Mouse (Mus musculus) intestine, embryonic 14.5 days (tissue): ENCODE measurements around the gene Kel. TPM values are rescaled to one million over a fixed set of nuclear protein-coding genes. Genes with fewer than 3 reads are reported as not detected.

Experiments
- ATAC-seq: fragments of 200-750 bp; cut with Nextera tagmentation; replicated peaks from 2 replicates; pipeline ENCODE4 v1.8.0; 2017; ENCODE audit warnings: low read depth, moderate number of reproducible peaks, moderate TSS enrichment, moderate library complexity; ENCODE audit not compliant: low FRiP score, low TSS enrichment
- DNase-seq: peaks from one replicate; pipeline ENCODE4 v3.0.0-alpha.2; 2018; ENCODE audit warnings: low spot score
- H3K27ac ChIP-seq: fragments of 300-500 bp; sonication (generic); 2 replicates; pipeline ENCODE4 v1.5.1; 2014; ENCODE audit warnings: low read depth, mild to moderate bottlenecking, control low read depth
- H3K27me3 ChIP-seq: fragments of 300-500 bp; sonication (generic); replicated peaks from 2 replicates; pipeline ENCODE4 v1.6.1; 2014; ENCODE audit warnings: low read length, control low read depth; ENCODE audit not compliant: control insufficient read depth, insufficient read depth
- H3K36me3 ChIP-seq: fragments of 300-500 bp; sonication (generic); 2 replicates; pipeline ENCODE4 v1.6.1; 2014; ENCODE audit warnings: low read length, control low read depth; ENCODE audit not compliant: control insufficient read depth, insufficient read depth
- H3K4me1 ChIP-seq: fragments of 300-500 bp; sonication (generic); replicated peaks from 2 replicates; pipeline ENCODE4 v1.6.1; 2014; ENCODE audit warnings: low read length, control low read depth, mixed read lengths; ENCODE audit not compliant: control insufficient read depth, insufficient read depth
- H3K4me2 ChIP-seq: fragments of 300-500 bp; sonication (generic); 2 replicates; pipeline ENCODE4 v1.6.1; 2014; ENCODE audit warnings: low read length
- H3K4me3 ChIP-seq: fragments of 300-500 bp; sonication (generic); 2 replicates; pipeline ENCODE4 v1.5.1; 2014; ENCODE audit warnings: low read depth, low read length, control low read depth, mixed read lengths
- H3K9ac ChIP-seq: fragments of 300-500 bp; sonication (generic); 2 replicates; pipeline ENCODE4 v1.6.1; 2014; ENCODE audit warnings: mild to moderate bottlenecking, low read length
- H3K9me3 ChIP-seq: fragments of 300-500 bp; sonication (generic); 2 replicates; pipeline ENCODE4 v1.6.1; 2016; ENCODE audit warnings: low read length, control low read depth; ENCODE audit not compliant: control insufficient read depth
- WGBS: fragments of 180-500 bp; shearing (Covaris S2); extraction: QIAGEN DNeasy Blood & Tissue Kit; methylation state at CpG from one replicate; pipeline ENCODE4 v1.1.7; 2014; 5-methylcytosine and 5-hydroxymethylcytosine counted together
- polyA plus RNA-seq: library from polyadenylated mRNA; unstranded; fragments of >200 nt; fragmentation: Nextera tagmentation; extraction: Ambion mirVana; gene quantifications from 2 replicates; pipeline ENCODE4 v1.2.1, GENCODE M21; 2014

Gene Kel
- polyA plus RNA-seq, 1 experiment from 2014 or later, result 0.64 TPM

- DNase-seq, result no peak
- no peak overlapping the region for H3K4me2 ChIP-seq
- no peak for ATAC-seq
These were observed 1.2 kb downstream of the Kel start for GRCm38 (mm10) chr6:41702928-41703327.

GRCm38 (mm10) chr6:41701245-41701644 lies 2.9 kb downstream of the Kel start:
- Histone ChIP-seq H3K4me3 (no peak overlapping the region), H3K4me1 (no peaks in the 10 kb centered on the region), H3K9ac (no peak overlapping the region), H3K9me3 (no peaks in the 10 kb centered on the region), H3K27ac (no peak overlapping the region), H3K4me2 (no peak overlapping the region), H3K27me3 (no peaks in the 10 kb centered on the region), H3K36me3 (no peaks in the 10 kb centered on the region)
- 73% methylated on average over 1 of the region's 1 CpGs for whole genome bisulfite sequencing
- no peak for DNase-seq
- ATAC-seq, result no peak

More at GRCm38 (mm10) chr6:41702928-41703327, 1.2 kb downstream of the Kel start:
- H3K4me1 ChIP-seq, result no peaks in the 10 kb centered on the region
- no peaks in the 10 kb centered on the region for H3K36me3 ChIP-seq
- H3K27me3 ChIP-seq, result no peaks in the 10 kb centered on the region
- no peak overlapping the region for H3K27ac ChIP-seq
- no peak overlapping the region for H3K4me3 ChIP-seq
- H3K9me3 ChIP-seq, result no peaks in the 10 kb centered on the region
- 69% methylated on average over 2 of the region's 2 CpGs for WGBS
- no peak overlapping the region for H3K9ac ChIP-seq

GRCm38 (mm10) chr6:41694407-41694806 lies 9.7 kb downstream of the Kel start:
- 94% methylated on average over 1 of the region's 1 CpGs for WGBS
- no peaks in the 10 kb centered on the region for H3K9me3 ChIP-seq
- no peak overlapping the region for H3K9ac ChIP-seq
- H3K27me3 ChIP-seq, result no peaks in the 10 kb centered on the region
- H3K4me3 ChIP-seq, result no peak overlapping the region
- ATAC-seq (no peak), DNase-seq (no peak)
- H3K4me2 ChIP-seq, result no peak overlapping the region
- H3K4me1 ChIP-seq, result no peaks in the 10 kb centered on the region
- H3K36me3 ChIP-seq, result no peaks in the 10 kb centered on the region
- no peak overlapping the region for H3K27ac ChIP-seq

GRCm38 (mm10) chr6:41692200-41692599 lies 11.9 kb downstream of the Kel start:
- Histone ChIP-seq H3K27ac (no peak overlapping the region), H3K4me1 (no peaks in the 10 kb centered on the region), H3K4me2 (no peak overlapping the region), H3K9me3 (no peaks in the 10 kb centered on the region), H3K36me3 (no peaks in the 10 kb centered on the region), H3K9ac (no peak overlapping the region), H3K27me3 (no peaks in the 10 kb centered on the region), H3K4me3 (no peak overlapping the region)
- ATAC-seq (no peak), DNase-seq (no peak)

- no peak overlapping the region for H3K9ac ChIP-seq
- DNase-seq, result no peak
- no peaks in the 10 kb centered on the region for H3K4me1 ChIP-seq
- H3K27ac ChIP-seq, result no peak overlapping the region
- H3K27me3 ChIP-seq, result no peaks in the 10 kb centered on the region
- no peaks in the 10 kb centered on the region for H3K36me3 ChIP-seq
- ATAC-seq, result no peak
- 81% methylated on average over 3 of the region's 3 CpGs for WGBS
- H3K4me2 ChIP-seq, result no peak overlapping the region
- no peaks in the 10 kb centered on the region for H3K9me3 ChIP-seq
- H3K4me3 ChIP-seq, result no peak overlapping the region
These were observed 18.5 kb downstream of the Kel start for GRCm38 (mm10) chr6:41685596-41685995.

- Histone ChIP-seq H3K4me1 (no peaks in the 10 kb centered on the region), H3K27ac (no peak overlapping the region), H3K27me3 (no peaks in the 10 kb centered on the region), H3K9me3 (no peaks in the 10 kb centered on the region), H3K4me2 (no peak overlapping the region), H3K4me3 (no peak overlapping the region), H3K9ac (no peak overlapping the region), H3K36me3 (no peaks in the 10 kb centered on the region)
- ATAC-seq, result no peak
- WGBS, result 82% methylated on average over 5 of the region's 5 CpGs
- DNase-seq, result no peak
These were observed 19.2 kb downstream of the Kel start for GRCm38 (mm10) chr6:41684911-41685310.

- no peak for ATAC-seq
- no peak within 1 kb of the TSS for H3K4me3 ChIP-seq
- H3K9me3 ChIP-seq, result no peaks in the 10 kb centered on the region
- no peak within 1 kb of the TSS for H3K9ac ChIP-seq
- H3K27ac ChIP-seq, result no peak within 1 kb of the TSS
- no peaks in the 10 kb centered on the region for H3K4me1 ChIP-seq
- 87% methylated on average over 2 of the region's 2 CpGs for WGBS
- no peaks in the 10 kb centered on the region for H3K27me3 ChIP-seq
- no peak for DNase-seq
- no peak within 1 kb of the TSS for H3K4me2 ChIP-seq
- no peaks in the 10 kb centered on the region for H3K36me3 ChIP-seq
These were observed 20.0 kb downstream of the Kel start, which contains the start of gene Llcfc1 for GRCm38 (mm10) chr6:41684131-41684530. Gene Llcfc1, plus strand, starts transcription at chr6:41684431.

GRCm38 (mm10) chr6:41681656-41682055 lies 22.5 kb downstream of the Kel start:
- Histone ChIP-seq H3K4me2 (no peak overlapping the region), H3K36me3 (no peaks in the 10 kb centered on the region), H3K9me3 (no peaks in the 10 kb centered on the region), H3K4me3 (no peak overlapping the region), H3K27ac (no peak overlapping the region), H3K4me1 (no peaks in the 10 kb centered on the region), H3K9ac (no peak overlapping the region), H3K27me3 (no peaks in the 10 kb centered on the region)
- ATAC-seq (no peak), DNase-seq (no peak)
- WGBS, result 76% methylated on average over 5 of the region's 5 CpGs

- ATAC-seq, result no peak
- Histone ChIP-seq H3K27me3 (no peaks in the 10 kb centered on the region), H3K4me2 (no peak within 1 kb of the TSS), H3K4me1 (no peaks in the 10 kb centered on the region), H3K9ac (no peak within 1 kb of the TSS), H3K36me3 (no peaks in the 10 kb centered on the region), H3K9me3 (no peaks in the 10 kb centered on the region), H3K27ac (no peak within 1 kb of the TSS), H3K4me3 (no peak within 1 kb of the TSS)
- no peak for DNase-seq
- WGBS, result 81% methylated on average over 1 of the region's 1 CpGs
These were observed 23.5 kb downstream of the Kel start, which contains the start of gene Trpv5 for GRCm38 (mm10) chr6:41680669-41681068. Gene Trpv5, minus strand, starts transcription at chr6:41680769.
